Mouse (Mus musculus) embryonic facial prominence, embryonic 14.5 days (tissue): ENCODE data around the gene Scand1. TPM values are rescaled to one million over a fixed set of nuclear protein-coding genes. Genes with fewer than 3 reads are reported as not detected.

ENCODE experiments used
- ATAC-seq: fragments of 200-750 bp; cut with Nextera tagmentation; 2 replicates; pipeline ENCODE4 v1.8.0; 2017; ENCODE audit warnings: low read depth, moderate number of reproducible peaks, moderate TSS enrichment
- DNase-seq: peaks from one replicate; pipeline ENCODE4 v3.0.0-alpha.2; 2015; ENCODE audit warnings: low spot score
- H3K27ac ChIP-seq: fragments of 300-500 bp; sonication (generic); replicated peaks from 2 replicates; pipeline ENCODE4 v1.5.1; 2014; ENCODE audit warnings: low read depth, mild to moderate bottlenecking, low read length, moderate library complexity
- H3K27me3 ChIP-seq: fragments of 300-500 bp; sonication (generic); replicated peaks from 2 replicates; pipeline ENCODE4 v1.6.1; 2014; ENCODE audit warnings: low read length; ENCODE audit not compliant: control insufficient read depth, insufficient read depth
- H3K36me3 ChIP-seq: fragments of 300-500 bp; sonication (generic); 2 replicates; pipeline ENCODE4 v1.6.1; 2014; ENCODE audit warnings: low read length, mixed read lengths; ENCODE audit not compliant: control insufficient read depth, insufficient read depth
- H3K4me1 ChIP-seq: fragments of 300-500 bp; sonication (generic); 2 replicates; pipeline ENCODE4 v1.6.1; 2014; ENCODE audit warnings: antibody characterized with exemption, low read length; ENCODE audit not compliant: control insufficient read depth, insufficient read depth
- H3K4me2 ChIP-seq: fragments of 300-500 bp; sonication (generic); 2 replicates; pipeline ENCODE4 v1.6.1; 2014; ENCODE audit warnings: low read depth, mild to moderate bottlenecking, low read length, moderate library complexity, mixed read lengths
- H3K4me3 ChIP-seq: fragments of 300-500 bp; sonication (generic); 2 replicates; pipeline ENCODE4 v1.5.1; 2014; ENCODE audit warnings: low read depth, mild to moderate bottlenecking, low read length
- H3K9ac ChIP-seq: fragments of 300-500 bp; sonication (generic); 2 replicates; pipeline ENCODE4 v1.6.1; 2014; ENCODE audit warnings: low read depth, mild to moderate bottlenecking, low read length, moderate library complexity, mixed read lengths
- H3K9me3 ChIP-seq: fragments of 300-500 bp; sonication (generic); 2 replicates; pipeline ENCODE4 v1.6.1; 2016; ENCODE audit warnings: low read length; ENCODE audit not compliant: control insufficient read depth
- WGBS: fragments of 180-500 bp; shearing (Covaris S2); extraction: QIAGEN DNeasy Blood & Tissue Kit; methylation state at CpG from one replicate; pipeline ENCODE4 v1.1.7; 2014; 5-methylcytosine and 5-hydroxymethylcytosine counted together
- polyA plus RNA-seq: library from polyadenylated mRNA; unstranded; fragments of >200 nt; fragmentation: Nextera tagmentation; extraction: Ambion mirVana; gene quantifications from 2 replicates; pipeline ENCODE4 v1.2.1, GENCODE M21; 2014

The Scand1 gene
- polyA plus RNA-seq, 1 experiment from 2014 or later = 59.8 TPM

- DNase-seq = peak; percentile 52
- Histone ChIP-seq H3K9me3 (no peaks in the 10 kb centered on the region), H3K36me3 (peaks cover 16% of the 10 kb centered on the region; the same call in 1 of the 2 replicates), H3K4me1 (0 out of 2 replicates have a peak, but pooled peaks cover 5% of the 10 kb centered on the region), H3K27ac (peak overlapping the region; percentile 96), H3K27me3 (no peaks in the 10 kb centered on the region), H3K4me2 (peak overlapping the region; percentile 92), H3K9ac (peak overlapping the region; percentile 91), H3K4me3 (peak overlapping the region; percentile 89)
- ATAC-seq = peak; percentile 70
- WGBS = 0% methylated on average over 33 of the region's 53 CpGs
These were observed 638 bp downstream of the Scand1 start for GRCm38 (mm10) chr2:156311841-156312291.

DNA sequence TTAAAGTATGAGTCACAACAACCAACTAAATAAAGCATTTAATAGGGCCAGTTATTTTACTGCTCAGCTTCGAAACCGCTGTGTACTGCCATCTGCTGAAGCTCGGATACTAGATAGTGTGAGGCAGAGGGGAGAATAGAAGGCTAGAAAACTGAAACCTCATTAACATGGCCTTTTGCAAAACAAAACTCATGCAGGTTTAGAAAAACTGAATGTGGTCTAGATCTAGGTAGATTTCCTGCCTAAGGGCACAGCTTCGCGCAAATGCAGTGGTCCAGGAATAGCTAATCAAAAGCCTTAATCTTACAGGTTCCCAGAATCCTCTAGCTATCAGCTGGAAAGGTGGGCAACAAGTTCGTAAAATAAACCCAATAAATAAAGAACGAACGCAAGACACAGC, 1.1 kb downstream of the Scand1 start:
- ATAC-seq (no peak), DNase-seq (no peak)
- Histone ChIP-seq H3K36me3 (peaks cover 20% of the 10 kb centered on the region; the same call in 1 of the 2 replicates), H3K4me1 (0 out of 2 replicates have a peak, but pooled peaks cover 5% of the 10 kb centered on the region), H3K9me3 (no peaks in the 10 kb centered on the region), H3K4me3 (peak overlapping the region; percentile 89), H3K27ac (peak overlapping the region; percentile 96; the same call in 1 of the 2 replicates), H3K4me2 (peak overlapping the region; percentile 92), H3K9ac (peak overlapping the region; percentile 91), H3K27me3 (no peaks in the 10 kb centered on the region)
- WGBS = 22% methylated on average over 8 of the region's 8 CpGs

- no peaks in the 10 kb centered on the region for H3K27me3 ChIP-seq
- WGBS = 87% methylated on average over 5 of the region's 5 CpGs
- no peaks in the 10 kb centered on the region for H3K9me3 ChIP-seq
- 0 out of 2 replicates have a peak overlapping the region, but pooled peaks have one; percentile 96 for H3K27ac ChIP-seq
- H3K4me3 ChIP-seq = peak overlapping the region; percentile 89; the same call in 1 of the 2 replicates
- DNase-seq = no peak
- H3K36me3 ChIP-seq = peaks cover 21% of the 10 kb centered on the region; the same call in 1 of the 2 replicates
- H3K9ac ChIP-seq = peak overlapping the region; percentile 91; the same call in 1 of the 2 replicates
- H3K4me2 ChIP-seq = peak overlapping the region; percentile 92
- ATAC-seq = no peak
- 0 out of 2 replicates have a peak, but pooled peaks cover 5% of the 10 kb centered on the region for H3K4me1 ChIP-seq
These were observed 1.6 kb downstream of the Scand1 start for GRCm38 (mm10) chr2:156310945-156311344.

DNA sequence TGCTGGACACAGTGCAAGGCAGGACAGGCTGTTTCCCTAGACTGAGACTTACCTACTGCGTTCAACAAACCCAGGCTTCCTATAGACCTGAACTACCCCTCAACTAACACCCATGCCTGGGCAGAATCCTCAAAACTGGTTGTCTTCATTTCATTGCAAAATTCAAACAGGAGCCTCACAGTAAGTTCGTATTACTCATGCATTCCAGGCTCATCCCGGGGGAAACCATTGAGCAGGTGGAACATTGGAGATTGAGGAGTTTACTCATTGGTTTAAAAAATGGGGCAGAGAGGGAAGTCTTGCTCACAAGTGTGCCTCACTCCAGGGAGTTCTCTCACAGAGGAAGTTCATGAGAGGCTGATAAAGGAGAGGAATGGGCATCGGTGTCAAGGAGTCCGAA, 2.0 kb downstream of the Scand1 start:
- Histone ChIP-seq H3K4me3 (no peak overlapping the region), H3K9ac (no peak overlapping the region), H3K27me3 (no peaks in the 10 kb centered on the region), H3K9me3 (no peaks in the 10 kb centered on the region), H3K36me3 (peaks cover 21% of the 10 kb centered on the region; the same call in 1 of the 2 replicates), H3K4me2 (no peak overlapping the region), H3K4me1 (0 out of 2 replicates have a peak, but pooled peaks cover 5% of the 10 kb centered on the region), H3K27ac (no peak overlapping the region)
- 89% methylated on average over 5 of the region's 5 CpGs for WGBS
- DNase-seq (no peak), ATAC-seq (no peak)

- no peaks in the 10 kb centered on the region for H3K9me3 ChIP-seq
- H3K4me3 ChIP-seq = no peak overlapping the region
- H3K4me1 ChIP-seq = 0 out of 2 replicates have a peak, but pooled peaks cover 5% of the 10 kb centered on the region
- DNase-seq (no peak), ATAC-seq (no peak)
- H3K27ac ChIP-seq = no peak overlapping the region
- H3K4me2 ChIP-seq = no peak overlapping the region
- no peaks in the 10 kb centered on the region for H3K27me3 ChIP-seq
- 97% methylated on average over 5 of the region's 5 CpGs for WGBS
- H3K36me3 ChIP-seq = peaks cover 25% of the 10 kb centered on the region
- no peak overlapping the region for H3K9ac ChIP-seq
These were observed 2.6 kb downstream of the Scand1 start for GRCm38 (mm10) chr2:156309948-156310347.

- Histone ChIP-seq H3K4me2 (no peak overlapping the region), H3K4me1 (no peaks in the 10 kb centered on the region), H3K27ac (no peak overlapping the region), H3K27me3 (no peaks in the 10 kb centered on the region), H3K36me3 (peaks cover 49% of the 10 kb centered on the region), H3K9me3 (no peaks in the 10 kb centered on the region), H3K4me3 (no peak overlapping the region), H3K9ac (no peak overlapping the region)
- 60% methylated on average over 5 of the region's 5 CpGs for WGBS
- ATAC-seq (no peak), DNase-seq (no peak)
These were observed 5.2 kb downstream of the Scand1 start for GRCm38 (mm10) chr2:156307261-156307660.

GRCm38 (mm10) chr2:156305818-156306217, 6.7 kb downstream of the Scand1 start:
- ATAC-seq (0 out of 2 replicates have a peak, but pooled peaks have one; percentile 62), DNase-seq (peak; percentile 39)
- H3K4me2 ChIP-seq = no peak overlapping the region
- no peak overlapping the region for H3K4me3 ChIP-seq
- no peaks in the 10 kb centered on the region for H3K4me1 ChIP-seq
- no peak overlapping the region for H3K27ac ChIP-seq
- no peaks in the 10 kb centered on the region for H3K9me3 ChIP-seq
- H3K9ac ChIP-seq = no peak overlapping the region
- H3K27me3 ChIP-seq = no peaks in the 10 kb centered on the region
- 75% methylated on average over 2 of the region's 2 CpGs for WGBS
- peaks cover 55% of the 10 kb centered on the region for H3K36me3 ChIP-seq

GRCm38 (mm10) chr2:156304351-156304750, 8.2 kb downstream of the Scand1 start:
- WGBS = 95% methylated on average over 4 of the region's 4 CpGs
- Histone ChIP-seq H3K36me3 (peaks cover 66% of the 10 kb centered on the region), H3K27me3 (no peaks in the 10 kb centered on the region), H3K4me2 (no peak overlapping the region), H3K27ac (no peak overlapping the region), H3K9ac (no peak overlapping the region), H3K9me3 (no peaks in the 10 kb centered on the region), H3K4me1 (no peaks in the 10 kb centered on the region), H3K4me3 (no peak overlapping the region)
- DNase-seq (no peak), ATAC-seq (no peak)

DNA sequence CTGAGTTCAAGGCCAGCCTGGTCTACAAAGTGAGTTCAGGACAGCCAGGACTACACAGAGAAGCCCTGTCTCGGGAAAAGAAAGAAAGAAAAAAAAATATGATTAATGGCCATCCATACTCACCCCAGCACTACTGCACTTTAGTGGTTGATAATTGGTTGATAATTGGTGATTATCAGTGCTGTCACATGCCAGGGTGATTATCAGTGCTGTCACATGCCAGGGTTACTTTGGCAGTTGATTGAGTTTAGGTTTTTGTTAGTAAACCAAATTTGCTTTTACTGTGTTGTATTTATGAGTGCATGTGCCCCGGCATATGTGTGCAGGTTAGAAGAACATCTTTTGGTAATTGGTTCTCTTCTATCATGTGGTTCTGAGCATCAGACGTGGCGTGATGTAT, 10.4 kb downstream of the Scand1 start:
- Histone ChIP-seq H3K27me3 (no peaks in the 10 kb centered on the region), H3K36me3 (peaks cover 69% of the 10 kb centered on the region), H3K4me2 (no peak overlapping the region), H3K4me3 (no peak overlapping the region), H3K27ac (no peak overlapping the region), H3K9me3 (no peaks in the 10 kb centered on the region), H3K9ac (no peak overlapping the region), H3K4me1 (no peaks in the 10 kb centered on the region)
- no peak for DNase-seq
- 92% methylated on average over 4 of the region's 4 CpGs for WGBS
- no peak for ATAC-seq
